Mouse (Mus musculus) thymus, adult 2 months (tissue): ENCODE measurements around the gene Ptn. TPM values are rescaled to one million over a fixed set of nuclear protein-coding genes. Genes with fewer than 3 reads are reported as not detected.

Source experiments
- DNase-seq: peaks from one replicate; pipeline ENCODE4 v3.0.0; 2021
- H3K27ac ChIP-seq: fragments of 200-500 bp; 2 replicates; pipeline ENCODE4 v1.5.1; 2012; ENCODE audit warnings: low read length, control low read depth; ENCODE audit not compliant: control insufficient read depth, insufficient read depth
- H3K27me3 ChIP-seq: fragments of 200-500 bp; 2 replicates; pipeline ENCODE4 v1.6.1; 2012; ENCODE audit warnings: mild to moderate bottlenecking, low read length, moderate library complexity, mixed read lengths; ENCODE audit not compliant: control insufficient read depth, insufficient read depth
- H3K36me3 ChIP-seq: fragments of 200-500 bp; 2 replicates; pipeline ENCODE4 v1.6.1; 2012; ENCODE audit warnings: mild to moderate bottlenecking, low read length, moderate library complexity; ENCODE audit not compliant: control insufficient read depth, insufficient read depth
- H3K4me1 ChIP-seq: fragments of 200-500 bp; replicated peaks from 2 replicates; pipeline ENCODE4 v1.6.1; 2012; ENCODE audit warnings: low read length; ENCODE audit not compliant: control insufficient read depth, insufficient read depth
- H3K4me3 ChIP-seq: fragments of 200-500 bp; 2 replicates; pipeline ENCODE4 v1.5.1; 2012; ENCODE audit warnings: mild to moderate bottlenecking, low read length, control low read depth, moderate library complexity; ENCODE audit not compliant: control insufficient read depth, insufficient read depth
- CTCF ChIP-seq: fragments of 200-500 bp; IDR thresholded peaks from 2 replicates; pipeline ENCODE4 v1.5.1; 2012; ENCODE audit warnings: mild to moderate bottlenecking, control low read depth, low read length, moderate library complexity, borderline replicate concordance; ENCODE audit not compliant: control insufficient read depth, poor library complexity, insufficient read depth; ENCODE audit errors: extremely low read depth
- POLR2A ChIP-seq: fragments of 200-500 bp; IDR thresholded peaks from 2 replicates; pipeline ENCODE4 v1.6.1; 2012; ENCODE audit warnings: mild to moderate bottlenecking, low read length, control low read depth, moderate library complexity; ENCODE audit not compliant: control insufficient read depth, poor library complexity, insufficient read depth; ENCODE audit errors: extremely low read depth
- WGBS: fragments of 180-500 bp; shearing (Covaris S2); methylation state at CpG from one replicate; pipeline ENCODE4 v1.1.7; 2018; 5-methylcytosine and 5-hydroxymethylcytosine counted together
- polyA plus RNA-seq: library from polyadenylated mRNA; depleted of rRNA; stranded (reverse); fragments of >200 nt; gene quantifications from 2 replicates; pipeline ENCODE4 v1.2.3, GENCODE M21; 2012

The Ptn gene
- polyA plus RNA-seq, 1 experiment = 2.9 TPM

- Histone ChIP-seq H3K27me3 (no peaks in the 10 kb centered on the region), H3K4me3 (no peak overlapping the region), H3K36me3 (no peaks in the 10 kb centered on the region), H3K27ac (no peak overlapping the region), H3K4me1 (no peaks in the 10 kb centered on the region)
- 95% methylated on average over 3 of the region's 3 CpGs for WGBS
- TF ChIP-seq POLR2A (no peak), CTCF (no peak)
- no peak for DNase-seq
Observed at GRCm38 (mm10) chr6:36843031-36843488, 33.0 kb upstream of the Ptn start.

GRCm38 (mm10) chr6:36842101-36842922 lies 32.3 kb upstream of the Ptn start:
- Histone ChIP-seq H3K4me3 (no peak overlapping the region), H3K4me1 (no peaks in the 10 kb centered on the region), H3K36me3 (no peaks in the 10 kb centered on the region), H3K27me3 (no peaks in the 10 kb centered on the region), H3K27ac (no peak overlapping the region)
- no peak for TF ChIP-seq CTCF
- TF ChIP-seq POLR2A = no peak
- DNase-seq = no peak
- 81% methylated on average over 5 of the region's 5 CpGs for WGBS

- TF ChIP-seq POLR2A = no peak
- TF ChIP-seq CTCF = no peak
- DNase-seq = no peak
- no peaks in the 10 kb centered on the region for H3K36me3 ChIP-seq
- no peaks in the 10 kb centered on the region for H3K27me3 ChIP-seq
- no peaks in the 10 kb centered on the region for H3K4me1 ChIP-seq
- no peak overlapping the region for H3K4me3 ChIP-seq
- no peak overlapping the region for H3K27ac ChIP-seq
- 95% methylated on average over 3 of the region's 3 CpGs for WGBS
Observed at GRCm38 (mm10) chr6:36841701-36842100, 31.7 kb upstream of the Ptn start.

GRCm38 (mm10) chr6:36841174-36841573 lies 31.2 kb upstream of the Ptn start:
- Histone ChIP-seq H3K36me3 (no peaks in the 10 kb centered on the region), H3K4me1 (no peaks in the 10 kb centered on the region), H3K27me3 (no peaks in the 10 kb centered on the region), H3K4me3 (no peak overlapping the region), H3K27ac (no peak overlapping the region)
- no peak for TF ChIP-seq CTCF
- TF ChIP-seq POLR2A = no peak
- no peak for DNase-seq

GRCm38 (mm10) chr6:36838747-36839146 lies 28.7 kb upstream of the Ptn start:
- 98% methylated on average over 1 of the region's 1 CpGs for WGBS
- no peaks in the 10 kb centered on the region for H3K27me3 ChIP-seq
- no peak for DNase-seq
- TF ChIP-seq CTCF = no peak
- no peak for TF ChIP-seq POLR2A
- no peaks in the 10 kb centered on the region for H3K4me1 ChIP-seq
- H3K27ac ChIP-seq = no peak overlapping the region
- no peaks in the 10 kb centered on the region for H3K36me3 ChIP-seq
- no peak overlapping the region for H3K4me3 ChIP-seq

- no peak overlapping the region for H3K4me3 ChIP-seq
- H3K27me3 ChIP-seq = no peaks in the 10 kb centered on the region
- H3K27ac ChIP-seq = no peak overlapping the region
- DNase-seq = no peak
- no peaks in the 10 kb centered on the region for H3K36me3 ChIP-seq
- H3K4me1 ChIP-seq = no peaks in the 10 kb centered on the region
- 83% methylated on average over 3 of the region's 3 CpGs for WGBS
- TF ChIP-seq POLR2A = no peak
- TF ChIP-seq CTCF = no peak
Observed at GRCm38 (mm10) chr6:36835351-36835750, 25.3 kb upstream of the Ptn start.
